Mouse (Mus musculus): ENCODE data around the gene Olfr62. TPM values are rescaled to one million over a fixed set of nuclear protein-coding genes. Genes with fewer than 3 reads are reported as not detected.

Olfr62 gene
- polyA plus RNA-seq, 1 experiment: not detected

DNA sequence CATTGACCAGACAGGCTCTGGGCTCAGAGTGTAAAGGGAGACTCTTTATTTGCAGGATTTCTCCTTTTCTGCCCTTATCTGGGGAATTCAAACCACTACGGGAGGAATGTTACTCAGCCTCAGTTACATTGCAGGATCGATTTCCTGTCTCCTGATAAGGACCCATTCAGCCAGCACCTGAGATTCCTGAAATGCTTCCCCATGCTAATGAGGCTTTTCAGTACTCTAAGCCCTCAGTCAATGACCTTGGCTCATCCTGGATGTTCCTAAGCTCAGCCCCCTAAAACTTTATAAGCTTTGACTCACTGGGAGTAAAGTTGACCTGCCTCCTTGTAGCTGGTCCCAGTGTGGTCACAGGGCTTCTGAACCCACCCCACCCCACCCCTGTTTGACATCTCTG lies 28.3 kb downstream of the Olfr62 start:
- no peaks in the 10 kb centered on the region for H3K4me1 ChIP-seq (ENCODE audit: control insufficient read depth, insufficient read depth, low read length)
- TF ChIP-seq CTCF (IDR thresholded peaks at IDR 0.05; ENCODE audit: low read depth, low read length) (no peak), POLR2A (IDR thresholded peaks at IDR 0.05; ENCODE audit: borderline replicate concordance, low read depth, low read length) (no peak)
- H3K27ac ChIP-seq (ENCODE audit: insufficient read depth, low read depth, low read length): no peak overlapping the region
- no peak overlapping the region for H3K4me3 ChIP-seq (ENCODE audit: insufficient read depth, low read length)

DNA sequence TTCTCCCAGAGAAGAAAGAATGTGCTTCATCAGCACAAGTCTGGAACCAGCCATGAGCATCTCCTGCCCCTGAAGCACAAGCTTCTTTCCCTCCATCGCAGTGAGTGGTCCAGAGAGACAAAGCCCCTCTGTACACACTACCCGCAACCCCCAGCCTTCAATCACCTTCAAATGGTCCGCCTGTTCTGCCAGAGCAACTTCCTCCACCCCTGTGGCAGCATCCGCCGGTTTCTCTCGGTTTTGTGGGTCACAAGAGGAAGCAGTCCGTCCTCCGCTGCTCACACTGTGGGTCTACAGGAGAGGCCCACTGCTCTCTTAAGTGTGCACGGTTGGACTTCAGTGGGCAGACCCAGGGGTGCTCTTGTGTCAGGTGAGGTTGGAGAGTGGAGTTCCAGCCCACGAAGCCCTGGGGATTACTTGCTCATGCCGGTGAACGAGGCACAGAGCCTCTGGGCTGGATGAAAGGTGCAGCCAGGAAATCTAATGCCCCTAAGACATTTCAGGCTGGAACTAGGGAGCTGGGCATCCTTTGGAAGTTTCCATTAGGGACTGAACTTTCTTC lies 33.7 kb downstream of the Olfr62 start, which contains the start of gene Olfr1342:
TSS of gene Olfr1342 (minus strand) at position 345 of the 562 bp plus-strand sequence.
- Histone ChIP-seq H3K4me1 (ENCODE audit: control insufficient read depth, insufficient read depth, low read length) (no peaks in the 10 kb centered on the region), H3K27ac (ENCODE audit: insufficient read depth, low read depth, low read length) (no peak within 1 kb of the TSS), H3K4me3 (ENCODE audit: insufficient read depth, low read length) (no peak within 1 kb of the TSS)
- no peak for TF ChIP-seq POLR2A (IDR thresholded peaks at IDR 0.05; ENCODE audit: borderline replicate concordance, low read depth, low read length)
- TF ChIP-seq CTCF (IDR thresholded peaks at IDR 0.05; ENCODE audit: low read depth, low read length): no peak

DNA sequence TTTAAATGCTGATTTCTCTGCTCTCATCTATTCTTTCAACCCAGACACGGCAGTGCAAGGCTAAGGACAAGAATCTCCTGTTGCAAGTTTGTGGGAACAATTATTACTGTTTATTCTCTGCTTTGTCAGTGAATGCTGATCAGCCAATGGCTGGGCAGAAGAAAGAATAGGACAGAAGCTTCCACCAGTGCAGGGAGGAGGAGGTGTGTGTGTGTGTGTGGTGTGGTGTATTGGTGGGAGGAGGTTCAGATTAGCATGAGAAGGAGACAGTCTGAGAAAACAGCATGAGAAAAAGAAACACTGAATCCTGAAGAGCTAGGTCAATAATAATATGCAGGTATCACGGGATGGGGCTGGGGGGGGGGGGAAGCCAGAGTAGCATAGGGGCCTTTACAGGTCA lies 35.1 kb downstream of the Olfr62 start:
- Histone ChIP-seq H3K4me3 (ENCODE audit: insufficient read depth, low read length) (no peak overlapping the region), H3K4me1 (ENCODE audit: control insufficient read depth, insufficient read depth, low read length) (no peaks in the 10 kb centered on the region), H3K27ac (ENCODE audit: insufficient read depth, low read depth, low read length) (no peak overlapping the region)
- no peak for TF ChIP-seq POLR2A (IDR thresholded peaks at IDR 0.05; ENCODE audit: borderline replicate concordance, low read depth, low read length)
- TF ChIP-seq CTCF (IDR thresholded peaks at IDR 0.05; ENCODE audit: low read depth, low read length): no peak

DNA sequence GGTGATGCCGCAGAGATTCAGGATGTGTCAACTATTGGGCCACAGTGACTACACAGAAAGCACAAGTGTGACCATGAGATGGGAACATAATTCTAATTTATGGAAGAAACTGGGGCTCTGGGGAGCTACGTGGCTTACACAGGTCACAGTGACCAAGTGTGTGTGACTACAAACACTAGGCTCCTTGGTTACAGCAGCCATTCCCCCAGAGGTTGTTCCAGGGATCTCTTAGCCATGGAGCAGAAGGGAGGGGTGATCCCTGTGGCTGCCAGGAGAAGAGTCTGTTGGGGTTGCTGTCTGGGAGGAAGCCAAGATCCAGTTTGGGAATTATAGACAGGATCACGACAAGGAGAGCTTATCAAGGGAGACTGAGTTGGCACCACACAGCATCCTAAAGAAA lies 44.5 kb downstream of the Olfr62 start, which contains the start of gene Olfr1341:
TSS of gene Olfr1341 (plus strand) at position 301 of the 400 bp plus-strand sequence.
- H3K4me1 ChIP-seq (ENCODE audit: control insufficient read depth, insufficient read depth, low read length): no peaks in the 10 kb centered on the region
- TF ChIP-seq POLR2A (IDR thresholded peaks at IDR 0.05; ENCODE audit: borderline replicate concordance, low read depth, low read length) (no peak), CTCF (IDR thresholded peaks at IDR 0.05; ENCODE audit: low read depth, low read length) (no peak)
- H3K4me3 ChIP-seq (ENCODE audit: insufficient read depth, low read length): no peak within 1 kb of the TSS
- no peak within 1 kb of the TSS for H3K27ac ChIP-seq (ENCODE audit: insufficient read depth, low read depth, low read length)

DNA sequence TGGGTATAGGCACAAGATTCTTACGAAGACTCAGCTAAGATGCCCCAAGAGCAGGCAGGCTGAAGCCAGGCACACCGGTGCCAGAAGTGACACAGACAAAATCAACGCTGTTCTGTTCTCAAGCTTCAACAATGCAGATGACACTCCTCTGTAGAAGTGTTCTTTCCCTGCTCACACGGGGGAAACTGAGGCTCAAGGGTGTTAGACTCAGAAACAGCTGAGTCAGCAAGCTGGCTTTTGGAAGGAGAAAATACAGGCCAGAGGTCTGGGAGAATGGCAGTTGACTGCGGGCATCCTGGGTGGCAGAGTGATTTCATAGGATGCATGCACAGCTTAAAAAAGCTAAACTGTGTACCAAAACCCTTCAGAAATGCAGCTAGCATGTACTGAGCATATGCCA lies 49.3 kb downstream of the Olfr62 start:
- no peak for TF ChIP-seq POLR2A (IDR thresholded peaks at IDR 0.05; ENCODE audit: borderline replicate concordance, low read depth, low read length)
- TF ChIP-seq CTCF (IDR thresholded peaks at IDR 0.05; ENCODE audit: low read depth, low read length): no peak
- H3K27ac ChIP-seq (ENCODE audit: insufficient read depth, low read depth, low read length): no peak overlapping the region
- H3K4me1 ChIP-seq (ENCODE audit: control insufficient read depth, insufficient read depth, low read length): no peaks in the 10 kb centered on the region
- no peak overlapping the region for H3K4me3 ChIP-seq (ENCODE audit: insufficient read depth, low read length)

DNA sequence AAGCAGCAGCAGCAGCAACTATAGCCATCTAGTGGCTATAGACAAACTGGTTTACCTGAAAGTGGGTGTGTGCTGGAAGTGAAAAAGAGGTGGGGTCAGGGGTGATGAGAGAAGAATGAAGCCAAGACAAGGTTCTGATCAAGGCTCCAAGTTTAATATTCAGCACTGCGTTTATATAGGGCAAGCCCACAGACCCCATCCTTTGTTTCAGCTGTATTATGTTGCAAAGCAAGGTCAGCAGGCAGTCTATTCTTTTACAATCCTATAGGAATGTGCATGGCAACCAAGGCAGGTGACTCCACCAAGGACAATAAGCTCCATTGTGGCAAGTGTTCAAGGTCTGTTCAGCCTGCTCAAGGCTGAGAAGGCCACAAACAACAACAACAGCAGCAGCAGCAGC lies 52.9 kb downstream of the Olfr62 start:
- Histone ChIP-seq H3K4me1 (ENCODE audit: control insufficient read depth, insufficient read depth, low read length) (no peaks in the 10 kb centered on the region), H3K4me3 (ENCODE audit: insufficient read depth, low read length) (no peak overlapping the region)
- TF ChIP-seq CTCF (IDR thresholded peaks at IDR 0.05; ENCODE audit: low read depth, low read length) (no peak), POLR2A (IDR thresholded peaks at IDR 0.05; ENCODE audit: borderline replicate concordance, low read depth, low read length) (no peak)

More for the DNA sequence above, 52.9 kb downstream of the Olfr62 start:
- no peak overlapping the region for H3K27ac ChIP-seq (ENCODE audit: insufficient read depth, low read depth, low read length)

Other genes with a start within 250 kb of the Olfr62 start
- gene Szt2, start 249.7 kb upstream of the Olfr62 start, polyA plus RNA-seq (2012; ENCODE audit: insufficient read depth, insufficient read length, missing spikeins): 14.1 and 15.9 TPM in 2 replicates
- gene Med8, start 249.6 kb upstream of the Olfr62 start, polyA plus RNA-seq (2012; ENCODE audit: insufficient read depth, insufficient read length, missing spikeins): 57.3 and 61.5 TPM in 2 replicates
- 101 and 117 TPM in 2 replicates for gene Elovl1, start 230.9 kb upstream of the Olfr62 start, polyA plus RNA-seq (2012; ENCODE audit: insufficient read depth, insufficient read length, missing spikeins)
- gene Cdc20, start 221.6 kb upstream of the Olfr62 start, polyA plus RNA-seq (2012; ENCODE audit: insufficient read depth, insufficient read length, missing spikeins): 24.9 and 25.5 TPM in 2 replicates
- gene Mpl, start 201.4 kb upstream of the Olfr62 start, polyA plus RNA-seq (2012; ENCODE audit: insufficient read depth, insufficient read length, missing spikeins): not detected in 2 replicates
- not detected in 2 replicates for gene Tie1, start 168.9 kb upstream of the Olfr62 start, polyA plus RNA-seq (2012; ENCODE audit: insufficient read depth, insufficient read length, missing spikeins)
- gene 2610528J11Rik, start 132.0 kb upstream of the Olfr62 start, polyA plus RNA-seq (2012; ENCODE audit: insufficient read depth, insufficient read length, missing spikeins): not detected in 2 replicates
- not detected in 2 replicates for gene Tmem125, start 114.9 kb upstream of the Olfr62 start, polyA plus RNA-seq (2012; ENCODE audit: insufficient read depth, insufficient read length, missing spikeins)
- not detected in 2 replicates for gene Cfap57, start 38.2 kb upstream of the Olfr62 start, polyA plus RNA-seq (2012; ENCODE audit: insufficient read depth, insufficient read length, missing spikeins)
- 27.3 and 36.7 TPM in 2 replicates for gene Ebna1bp2, start 38.2 kb upstream of the Olfr62 start, polyA plus RNA-seq (2012; ENCODE audit: insufficient read depth, insufficient read length, missing spikeins)
- not detected in 2 replicates for gene Olfr1342, start 33.8 kb downstream of the Olfr62 start, polyA plus RNA-seq (2012; ENCODE audit: insufficient read depth, insufficient read length, missing spikeins)
- not detected in 2 replicates for gene Olfr1341, start 44.6 kb downstream of the Olfr62 start, polyA plus RNA-seq (2012; ENCODE audit: insufficient read depth, insufficient read length, missing spikeins)
- 0.16 and 0.24 TPM in 2 replicates for gene Olfr1340, start 61.2 kb downstream of the Olfr62 start, polyA plus RNA-seq (2012; ENCODE audit: insufficient read depth, insufficient read length, missing spikeins)
- gene Olfr1339, start 73.2 kb downstream of the Olfr62 start, polyA plus RNA-seq (2012; ENCODE audit: insufficient read depth, insufficient read length, missing spikeins): not detected in 2 replicates
- not detected in 2 replicates for gene Olfr1338, start 99.8 kb downstream of the Olfr62 start, polyA plus RNA-seq (2012; ENCODE audit: insufficient read depth, insufficient read length, missing spikeins)
- gene Olfr1337, start 123.6 kb downstream of the Olfr62 start, polyA plus RNA-seq (2012; ENCODE audit: insufficient read depth, insufficient read length, missing spikeins): not detected in 2 replicates
- gene Olfr1335, start 151.0 kb downstream of the Olfr62 start, polyA plus RNA-seq (2012; ENCODE audit: insufficient read depth, insufficient read length, missing spikeins): not detected in 2 replicates
- not detected in 2 replicates for gene Olfr1333, start 177.3 kb downstream of the Olfr62 start, polyA plus RNA-seq (2012; ENCODE audit: insufficient read depth, insufficient read length, missing spikeins)
- gene Olfr1331, start 205.7 kb downstream of the Olfr62 start, polyA plus RNA-seq (2012; ENCODE audit: insufficient read depth, insufficient read length, missing spikeins): not detected in 2 replicates
- 0.24 and 0.63 TPM in 2 replicates for gene Olfr1330, start 229.6 kb downstream of the Olfr62 start, polyA plus RNA-seq (2012; ENCODE audit: insufficient read depth, insufficient read length, missing spikeins)